Mouse (Mus musculus): ENCODE data around the gene Cyth1.

GRCm38 (mm10) chr11:118088896-118089295, 159.5 kb downstream of the Cyth1 start:
- TF ChIP-seq POLR2A (IDR thresholded peaks at IDR 0.05; ENCODE audit: low read depth, low read length) (no peak), CTCF (IDR thresholded peaks at IDR 0.05; ENCODE audit: extremely low read depth, insufficient read length, insufficient replicate concordance, low read depth, low read length) (no peak)
